Mouse (Mus musculus): Measurements from ENCODE around the gene Fgf16.

DNA sequence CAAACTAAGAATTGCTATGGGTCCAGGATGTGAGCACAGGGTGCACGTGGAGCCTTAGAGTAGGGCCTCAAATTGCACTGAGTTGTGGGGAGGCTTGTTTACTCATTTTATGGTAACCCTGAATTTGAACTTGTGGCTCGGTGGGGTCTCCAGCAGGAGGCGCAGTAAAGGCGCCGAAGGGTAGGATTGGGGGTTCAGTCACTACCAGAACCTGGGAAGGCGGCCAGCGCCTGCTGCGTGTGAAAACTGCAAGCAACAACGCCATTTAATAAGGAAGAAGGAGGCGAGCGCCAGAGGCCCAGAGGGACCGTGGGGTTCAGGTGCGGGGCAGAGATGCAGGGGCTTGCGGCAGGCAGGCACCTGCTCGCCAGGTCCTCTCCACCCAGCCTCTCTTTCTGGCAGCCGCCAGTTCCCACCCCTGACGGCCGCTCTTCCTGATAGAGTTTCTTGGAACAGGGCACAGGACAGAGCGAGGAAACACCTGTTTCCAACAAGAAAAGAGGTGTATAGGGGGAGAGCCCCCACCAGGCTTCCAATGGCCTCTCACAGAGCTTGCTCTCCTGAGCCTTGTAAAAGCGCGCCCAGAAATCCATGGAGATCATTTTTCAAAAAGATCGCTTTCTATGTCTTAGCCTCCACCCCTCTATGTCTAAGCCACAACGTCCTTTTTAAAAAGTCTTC, 1.1 kb upstream of the Fgf16 start:
- TF ChIP-seq EP300 (IDR thresholded peaks at IDR 0.05; ENCODE audit: low read depth) = no peak
- TF ChIP-seq CTCF (IDR thresholded peaks at IDR 0.05; ENCODE audit: low read depth) = peak; percentile 21; the same call in 1 of the 2 replicates
